Mouse (Mus musculus): ENCODE data around the gene Klhl29. TPM values are rescaled to one million over a fixed set of nuclear protein-coding genes. Genes with fewer than 3 reads are reported as not detected.

Klhl29 gene
- polyA plus RNA-seq, 1 experiment from 2014 or later = 4.0 TPM

DNA sequence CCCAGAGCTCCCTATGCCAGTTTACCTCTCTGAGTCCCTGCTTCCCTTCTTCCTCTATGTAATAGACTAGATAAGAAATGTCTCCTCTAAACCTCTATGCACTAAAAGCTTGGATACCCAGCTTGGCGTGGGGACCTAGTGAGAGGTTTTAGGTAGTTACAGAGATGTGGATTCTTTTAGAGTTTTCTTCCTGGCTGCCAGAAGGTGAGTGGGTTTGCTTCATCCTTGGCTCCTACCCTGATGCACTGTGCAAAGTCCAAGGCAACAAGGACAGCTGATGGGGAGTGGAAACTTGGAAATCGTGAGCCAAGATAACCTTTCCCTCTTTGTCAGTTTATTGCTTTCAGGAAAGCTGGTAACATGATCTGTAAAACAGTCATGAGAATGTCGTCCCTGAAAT is 220.3 kb downstream of the Klhl29 start:
- no peak overlapping the region for H3K4me2 ChIP-seq (ENCODE audit: low read length)
- H3K9me3 ChIP-seq (replicated peaks; ENCODE audit: control insufficient read depth, low read length, poor library complexity, severe bottlenecking) = no peaks in the 10 kb centered on the region
- WGBS = 92% methylated on average over 3 of the region's 3 CpGs
- no peak overlapping the region for H3K27ac ChIP-seq (ENCODE audit: low read length)
- ATAC-seq = no peak
- H3K36me3 ChIP-seq (ENCODE audit: control insufficient read depth, insufficient read depth, low read length) = no peaks in the 10 kb centered on the region
- H3K4me3 ChIP-seq (ENCODE audit: low read depth, low read length) = no peak overlapping the region
- no peaks in the 10 kb centered on the region for H3K4me1 ChIP-seq (ENCODE audit: control insufficient read depth, insufficient read depth, low read length)
- H3K27me3 ChIP-seq (ENCODE audit: control insufficient read depth, insufficient read depth, low read depth, low read length) = no peaks in the 10 kb centered on the region
- no peak overlapping the region for H3K9ac ChIP-seq (ENCODE audit: low read depth, low read length)

DNA sequence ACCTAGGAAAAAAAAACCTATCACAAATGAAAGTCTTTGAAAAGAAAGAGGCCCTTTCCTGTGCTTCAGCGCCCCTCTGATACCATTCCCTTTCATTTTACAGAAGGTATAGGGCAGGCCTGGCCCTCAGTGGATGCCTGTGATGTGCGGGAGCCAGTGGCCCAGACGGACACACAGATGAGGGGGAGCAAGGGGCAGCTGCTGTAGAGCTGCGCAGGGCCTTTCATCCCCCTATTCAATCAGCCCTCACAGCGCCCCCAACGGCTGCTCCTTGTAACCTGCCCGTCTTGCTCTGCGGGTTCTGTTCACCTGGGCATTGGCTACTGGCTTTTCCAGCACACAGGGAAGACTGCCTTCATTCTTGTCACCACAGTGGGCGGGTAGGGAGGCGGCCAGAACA is 223.6 kb downstream of the Klhl29 start:
- H3K9me3 ChIP-seq (replicated peaks; ENCODE audit: control insufficient read depth, low read length, poor library complexity, severe bottlenecking) = no peaks in the 10 kb centered on the region
- no peak overlapping the region for H3K4me2 ChIP-seq (ENCODE audit: low read length)
- no peaks in the 10 kb centered on the region for H3K27me3 ChIP-seq (ENCODE audit: control insufficient read depth, insufficient read depth, low read depth, low read length)
- H3K9ac ChIP-seq (ENCODE audit: low read depth, low read length) = no peak overlapping the region
- ATAC-seq = peak; percentile 77; the same call in 1 of the 2 replicates
- no peaks in the 10 kb centered on the region for H3K36me3 ChIP-seq (ENCODE audit: control insufficient read depth, insufficient read depth, low read length)
- H3K4me3 ChIP-seq (ENCODE audit: low read depth, low read length) = no peak overlapping the region
- WGBS = 25% methylated on average over 10 of the region's 10 CpGs
- H3K4me1 ChIP-seq (ENCODE audit: control insufficient read depth, insufficient read depth, low read length) = no peaks in the 10 kb centered on the region
- H3K27ac ChIP-seq (ENCODE audit: low read length) = 0 out of 2 replicates have a peak overlapping the region, but pooled peaks have one; percentile 43

DNA sequence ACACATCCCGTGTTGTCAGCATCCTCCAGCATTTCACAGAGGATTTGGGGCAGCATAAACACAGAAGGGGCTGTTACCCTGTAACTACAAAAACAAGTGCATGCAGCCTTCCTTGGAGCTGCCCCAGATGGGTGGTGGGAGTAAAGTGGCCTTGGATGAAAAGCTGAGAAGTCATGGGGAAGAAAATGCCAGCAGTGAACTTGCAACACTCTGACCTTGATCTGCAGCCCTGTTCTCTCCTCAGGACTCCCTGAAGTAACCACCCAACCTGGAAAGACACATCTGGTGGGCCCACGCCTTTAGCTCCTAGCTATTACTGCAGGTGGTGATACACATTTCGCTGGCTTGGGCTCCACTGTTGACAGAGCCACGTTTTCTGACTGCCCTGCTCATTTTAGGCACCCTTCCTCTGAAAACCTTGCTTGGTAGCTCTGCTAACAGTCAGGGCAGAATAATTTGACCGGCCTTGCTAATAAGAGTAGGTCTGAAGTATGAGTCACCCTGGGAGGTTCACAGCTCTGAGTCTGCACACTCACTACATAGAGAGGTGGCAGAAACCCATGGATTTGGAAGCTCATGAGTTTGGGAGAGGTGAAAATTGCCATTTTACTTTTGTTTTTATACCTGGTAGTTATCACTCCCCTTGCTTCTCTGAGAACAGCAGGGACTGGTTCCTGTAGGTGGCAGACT is 228.0 kb downstream of the Klhl29 start:
- Histone ChIP-seq H3K9me3 (replicated peaks; ENCODE audit: control insufficient read depth, low read length, poor library complexity, severe bottlenecking) (no peaks in the 10 kb centered on the region), H3K4me3 (ENCODE audit: low read depth, low read length) (no peak overlapping the region)

DNA sequence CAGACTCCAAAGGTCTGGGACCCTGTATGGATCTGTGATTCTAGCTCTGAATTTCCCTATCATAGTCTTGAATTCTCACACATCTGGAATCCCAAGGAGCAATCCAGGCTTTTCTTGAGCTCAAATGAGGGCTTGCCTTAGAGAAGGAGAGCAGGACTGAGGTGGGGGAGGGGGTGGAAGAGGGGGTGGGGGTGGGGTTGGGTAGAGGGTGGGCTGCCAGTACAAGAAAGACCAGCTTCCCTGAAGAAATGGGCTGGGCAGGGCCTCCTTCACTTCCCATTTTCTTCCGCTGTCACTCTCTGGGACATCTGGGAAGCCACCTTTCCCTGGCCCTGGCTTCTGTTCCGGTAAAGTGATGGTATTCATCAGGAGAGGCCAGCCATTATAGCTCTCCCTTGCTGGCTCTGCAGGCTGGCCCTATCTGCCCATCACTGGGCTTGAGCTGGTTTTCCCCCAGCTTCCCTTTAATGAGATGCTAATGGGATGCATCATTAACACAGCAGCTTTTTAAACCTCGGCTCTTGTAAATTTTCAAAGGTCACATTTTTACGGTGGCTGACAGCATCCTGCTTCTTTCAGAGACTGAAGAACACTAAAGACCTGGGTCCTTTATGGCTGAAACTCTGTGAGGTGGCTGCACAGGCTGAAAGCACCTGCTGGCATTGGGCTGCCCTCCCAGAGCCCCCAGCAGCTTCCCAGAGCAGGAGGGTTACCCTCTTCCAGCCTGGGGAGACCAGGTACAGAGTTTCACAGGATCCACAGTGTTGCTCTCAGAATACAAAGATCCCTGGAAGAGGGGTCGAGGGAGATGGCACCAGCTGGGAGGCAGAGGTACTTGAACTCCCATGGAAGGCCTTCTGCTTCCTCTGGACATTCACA is 231.3 kb downstream of the Klhl29 start:
- Histone ChIP-seq H3K36me3 (ENCODE audit: control insufficient read depth, insufficient read depth, low read length) (no peaks in the 10 kb centered on the region), H3K27ac (ENCODE audit: low read length) (peak overlapping the region; percentile 68; the same call in 1 of the 2 replicates), H3K9ac (ENCODE audit: low read depth, low read length) (0 out of 2 replicates have a peak overlapping the region, but pooled peaks have one; percentile 25), H3K4me3 (ENCODE audit: low read depth, low read length) (no peak overlapping the region), H3K4me1 (ENCODE audit: control insufficient read depth, insufficient read depth, low read length) (peaks cover 26% of the 10 kb centered on the region), H3K27me3 (ENCODE audit: control insufficient read depth, insufficient read depth, low read depth, low read length) (no peaks in the 10 kb centered on the region), H3K4me2 (ENCODE audit: low read length) (no peak overlapping the region), H3K9me3 (replicated peaks; ENCODE audit: control insufficient read depth, low read length, poor library complexity, severe bottlenecking) (no peaks in the 10 kb centered on the region)
- WGBS = 20% methylated on average over 5 of the region's 5 CpGs
- no peak for ATAC-seq

More for the DNA sequence above, 228.0 kb downstream of the Klhl29 start:
- WGBS = 84% methylated on average over 5 of the region's 5 CpGs
- Histone ChIP-seq H3K9ac (ENCODE audit: low read depth, low read length) (no peak overlapping the region), H3K27me3 (ENCODE audit: control insufficient read depth, insufficient read depth, low read depth, low read length) (no peaks in the 10 kb centered on the region), H3K27ac (ENCODE audit: low read length) (no peak overlapping the region), H3K4me1 (ENCODE audit: control insufficient read depth, insufficient read depth, low read length) (peaks cover 21% of the 10 kb centered on the region), H3K36me3 (ENCODE audit: control insufficient read depth, insufficient read depth, low read length) (no peaks in the 10 kb centered on the region), H3K4me2 (ENCODE audit: low read length) (no peak overlapping the region)
- no peak for ATAC-seq

DNA sequence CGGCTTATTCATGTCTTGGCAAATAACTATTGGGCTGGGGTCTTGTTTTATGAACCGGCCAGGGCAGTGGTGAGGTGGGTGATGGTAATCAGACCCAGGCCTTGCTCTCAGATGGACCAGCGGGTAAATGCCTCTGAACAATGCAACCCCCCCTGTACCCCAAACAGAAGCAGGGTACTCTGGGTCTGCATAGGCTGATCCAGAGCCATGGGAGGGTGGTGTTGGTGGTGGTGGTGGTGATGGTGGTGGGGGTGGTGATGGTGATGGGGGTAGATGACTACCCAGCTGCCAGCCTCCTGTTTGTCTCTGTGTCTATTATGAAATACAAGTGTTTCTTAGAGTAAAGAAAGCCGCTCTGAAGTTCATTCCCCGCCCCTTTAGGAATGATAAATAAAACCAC is 232.3 kb downstream of the Klhl29 start:
- no peak overlapping the region for H3K9ac ChIP-seq (ENCODE audit: low read depth, low read length)
- peak; percentile 25; the same call in 1 of the 2 replicates for ATAC-seq
- no peaks in the 10 kb centered on the region for H3K36me3 ChIP-seq (ENCODE audit: control insufficient read depth, insufficient read depth, low read length)
- H3K9me3 ChIP-seq (replicated peaks; ENCODE audit: control insufficient read depth, low read length, poor library complexity, severe bottlenecking) = no peaks in the 10 kb centered on the region
- H3K4me3 ChIP-seq (ENCODE audit: low read depth, low read length) = no peak overlapping the region
- whole genome bisulfite sequencing = 71% methylated on average over 5 of the region's 5 CpGs
- peaks cover 26% of the 10 kb centered on the region for H3K4me1 ChIP-seq (ENCODE audit: control insufficient read depth, insufficient read depth, low read length)
- no peaks in the 10 kb centered on the region for H3K27me3 ChIP-seq (ENCODE audit: control insufficient read depth, insufficient read depth, low read depth, low read length)
- H3K4me2 ChIP-seq (ENCODE audit: low read length) = no peak overlapping the region
- no peak overlapping the region for H3K27ac ChIP-seq (ENCODE audit: low read length)

DNA sequence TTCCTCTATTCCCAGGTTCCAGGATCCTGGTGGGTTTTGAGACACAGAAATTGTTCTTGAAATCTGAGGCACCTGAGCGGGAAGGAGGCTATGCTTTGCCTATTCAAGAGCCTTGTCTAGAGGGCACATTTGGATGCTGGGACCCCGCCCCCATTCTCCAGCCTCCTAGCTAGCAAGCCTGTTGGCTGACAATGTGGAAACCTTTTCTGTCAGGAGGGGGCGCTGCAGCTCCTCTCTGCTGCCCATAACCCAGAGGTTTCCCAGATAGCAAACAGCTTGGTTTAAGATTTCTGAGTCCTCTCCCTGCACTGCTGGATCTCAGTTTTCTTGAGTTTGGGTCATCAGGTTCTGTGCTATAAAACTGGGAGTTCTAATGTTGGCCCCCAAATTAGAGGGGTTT is 232.7 kb downstream of the Klhl29 start:
- Histone ChIP-seq H3K4me1 (ENCODE audit: control insufficient read depth, insufficient read depth, low read length) (peaks cover 26% of the 10 kb centered on the region), H3K4me2 (ENCODE audit: low read length) (no peak overlapping the region), H3K36me3 (ENCODE audit: control insufficient read depth, insufficient read depth, low read length) (no peaks in the 10 kb centered on the region), H3K9me3 (replicated peaks; ENCODE audit: control insufficient read depth, low read length, poor library complexity, severe bottlenecking) (no peaks in the 10 kb centered on the region), H3K27me3 (ENCODE audit: control insufficient read depth, insufficient read depth, low read depth, low read length) (no peaks in the 10 kb centered on the region), H3K9ac (ENCODE audit: low read depth, low read length) (no peak overlapping the region), H3K27ac (ENCODE audit: low read length) (no peak overlapping the region), H3K4me3 (ENCODE audit: low read depth, low read length) (no peak overlapping the region)
- ATAC-seq = peak; percentile 68
- WGBS = 11% methylated on average over 3 of the region's 3 CpGs

DNA sequence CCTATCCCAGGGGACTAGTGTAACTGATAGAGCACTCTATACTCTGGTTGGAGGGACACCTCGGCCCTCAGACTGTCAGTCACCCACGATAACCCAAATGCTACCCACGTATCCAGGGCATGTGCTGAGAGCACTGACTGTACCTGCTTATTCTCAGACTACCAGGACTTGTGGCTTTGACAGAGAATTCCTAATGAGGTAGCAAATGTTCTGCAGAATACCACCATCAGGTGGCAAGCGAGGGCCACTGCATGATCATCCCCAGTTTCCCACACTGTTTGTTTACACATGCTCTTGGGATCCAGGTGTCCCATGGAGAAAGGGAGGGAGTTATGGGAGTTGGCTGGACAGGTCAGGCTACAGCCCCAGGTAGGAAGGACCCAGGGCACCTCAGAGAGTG is 234.4 kb downstream of the Klhl29 start:
- Histone ChIP-seq H3K36me3 (ENCODE audit: control insufficient read depth, insufficient read depth, low read length) (0 out of 2 replicates have a peak, but pooled peaks cover 4% of the 10 kb centered on the region), H3K27ac (ENCODE audit: low read length) (no peak overlapping the region), H3K9ac (ENCODE audit: low read depth, low read length) (no peak overlapping the region), H3K4me2 (ENCODE audit: low read length) (no peak overlapping the region), H3K4me1 (ENCODE audit: control insufficient read depth, insufficient read depth, low read length) (peaks cover 26% of the 10 kb centered on the region), H3K27me3 (ENCODE audit: control insufficient read depth, insufficient read depth, low read depth, low read length) (no peaks in the 10 kb centered on the region), H3K4me3 (ENCODE audit: low read depth, low read length) (no peak overlapping the region), H3K9me3 (replicated peaks; ENCODE audit: control insufficient read depth, low read length, poor library complexity, severe bottlenecking) (no peaks in the 10 kb centered on the region)
- no peak for ATAC-seq
- 74% methylated on average over 4 of the region's 4 CpGs for WGBS

DNA sequence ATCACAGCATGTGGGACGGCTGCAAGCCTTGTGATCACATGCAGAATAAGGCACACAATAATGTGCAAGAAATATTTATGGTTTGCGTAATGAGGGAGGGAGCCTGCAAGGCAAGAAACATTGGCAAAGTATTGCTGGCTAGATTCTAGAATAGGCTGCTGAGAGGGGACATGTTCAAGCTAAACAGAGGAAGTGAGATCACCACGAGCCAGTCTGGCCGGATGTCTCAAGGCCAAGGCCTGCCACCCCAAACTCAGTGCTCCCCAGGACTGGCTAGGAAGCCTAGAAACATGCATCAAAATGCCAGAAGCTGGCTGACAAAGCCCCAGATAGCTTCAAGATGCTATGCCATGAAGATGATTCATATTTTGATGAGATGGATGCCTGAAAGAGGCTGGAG is 236.2 kb downstream of the Klhl29 start:
- Histone ChIP-seq H3K9ac (ENCODE audit: low read depth, low read length) (no peak overlapping the region), H3K4me3 (ENCODE audit: low read depth, low read length) (no peak overlapping the region), H3K4me2 (ENCODE audit: low read length) (no peak overlapping the region), H3K27ac (ENCODE audit: low read length) (no peak overlapping the region), H3K4me1 (ENCODE audit: control insufficient read depth, insufficient read depth, low read length) (peaks cover 20% of the 10 kb centered on the region), H3K9me3 (replicated peaks; ENCODE audit: control insufficient read depth, low read length, poor library complexity, severe bottlenecking) (no peaks in the 10 kb centered on the region), H3K27me3 (ENCODE audit: control insufficient read depth, insufficient read depth, low read depth, low read length) (no peaks in the 10 kb centered on the region), H3K36me3 (ENCODE audit: control insufficient read depth, insufficient read depth, low read length) (0 out of 2 replicates have a peak, but pooled peaks cover 4% of the 10 kb centered on the region)
- 78% methylated on average over 4 of the region's 4 CpGs for WGBS
- no peak for ATAC-seq

DNA sequence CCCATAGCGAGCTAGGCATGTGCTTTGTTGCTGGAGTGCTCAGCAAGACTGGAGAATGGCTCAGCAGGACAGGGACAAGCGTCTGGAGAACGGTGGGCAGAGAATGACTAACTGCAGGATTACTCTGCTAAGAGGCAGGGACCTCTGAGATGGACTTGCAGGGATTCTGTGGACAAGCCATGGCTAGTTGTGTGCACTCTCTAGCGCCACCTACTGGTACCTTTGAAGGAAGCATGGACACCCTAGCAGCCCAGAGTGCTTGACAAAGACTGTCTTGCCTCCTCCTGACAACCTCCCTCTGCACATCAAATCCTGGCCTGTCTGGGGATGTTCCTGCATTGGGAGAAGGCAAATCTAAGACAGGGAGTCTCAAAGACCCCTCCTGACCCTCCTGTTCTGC is 239.2 kb downstream of the Klhl29 start:
- ATAC-seq = peak; percentile 43; the same call in 1 of the 2 replicates

More for the DNA sequence above, 239.2 kb downstream of the Klhl29 start:
- no peak overlapping the region for H3K9ac ChIP-seq (ENCODE audit: low read depth, low read length)
- 0 out of 2 replicates have a peak, but pooled peaks cover 4% of the 10 kb centered on the region for H3K36me3 ChIP-seq (ENCODE audit: control insufficient read depth, insufficient read depth, low read length)
- H3K4me1 ChIP-seq (ENCODE audit: control insufficient read depth, insufficient read depth, low read length) = no peaks in the 10 kb centered on the region
- H3K27me3 ChIP-seq (ENCODE audit: control insufficient read depth, insufficient read depth, low read depth, low read length) = no peaks in the 10 kb centered on the region
- H3K27ac ChIP-seq (ENCODE audit: low read length) = no peak overlapping the region
- 25% methylated on average over 4 of the region's 4 CpGs for WGBS
- no peak overlapping the region for H3K4me2 ChIP-seq (ENCODE audit: low read length)
- no peaks in the 10 kb centered on the region for H3K9me3 ChIP-seq (replicated peaks; ENCODE audit: control insufficient read depth, low read length, poor library complexity, severe bottlenecking)
- no peak overlapping the region for H3K4me3 ChIP-seq (ENCODE audit: low read depth, low read length)
